Mouse (Mus musculus): ENCODE results near the gene Csrnp1.

DNA sequence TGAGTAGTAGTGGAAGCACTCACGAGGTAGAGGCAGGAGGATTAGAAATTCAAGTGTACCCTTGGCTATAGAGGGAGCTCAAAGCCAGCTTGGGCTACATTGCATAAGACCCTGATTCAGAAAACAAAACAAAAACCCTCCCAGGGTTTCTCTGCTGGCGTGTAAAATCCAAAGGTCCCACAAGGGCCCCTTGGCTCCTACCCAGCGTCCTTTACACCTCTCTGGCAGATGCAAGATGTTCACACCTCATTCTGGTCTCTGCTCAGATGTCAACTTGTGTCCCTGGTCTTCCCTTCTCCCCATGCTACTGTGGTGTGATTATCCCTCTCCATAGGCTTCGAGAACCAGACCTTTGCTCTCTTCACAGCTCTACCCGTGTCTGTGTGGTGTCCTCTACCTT is 16.3 kb upstream of the Csrnp1 start:
- TF ChIP-seq POLR2A (IDR thresholded peaks at IDR 0.05; ENCODE audit: insufficient read depth, low read depth, low read length) (no peak), CTCF (IDR thresholded peaks at IDR 0.05) (no peak)
